Mouse (Mus musculus) ES-E14 (cell line): ENCODE measurements around the gene Ifitm6.

Experiments used
- CHD2 ChIP-seq: IDR thresholded peaks from 2 replicates; pipeline ENCODE4 v1.6.1; 2014; ENCODE audit warnings: mild to moderate bottlenecking, low read depth, low read length, inconsistent platforms
- HCFC1 ChIP-seq: IDR thresholded peaks from 2 replicates; pipeline ENCODE4 v1.6.1; 2012; ENCODE audit warnings: low read length, inconsistent platforms, borderline replicate concordance; ENCODE audit not compliant: insufficient read depth
- MAFK ChIP-seq: IDR thresholded peaks from 2 replicates; pipeline ENCODE4 v1.6.1; 2014; ENCODE audit warnings: mild to moderate bottlenecking, low read depth, low read length, inconsistent platforms; ENCODE audit not compliant: insufficient read depth
- ZC3H11A ChIP-seq: IDR thresholded peaks from 2 replicates; pipeline ENCODE4 v1.6.1; 2012; ENCODE audit warnings: low read depth, mild to moderate bottlenecking, inconsistent platforms, low read length, borderline replicate concordance
- ZNF384 ChIP-seq: IDR thresholded peaks from 2 replicates; pipeline ENCODE4 v1.6.1; 2012; ENCODE audit warnings: low read depth, low read length, inconsistent platforms

GRCm38 (mm10) chr7:141059929-141060328 is 42.2 kb upstream of the Ifitm6 start:
- TF ChIP-seq ZNF384 (no peak), CHD2 (no peak), MAFK (0 out of 2 replicates have a peak, but pooled peaks have one; percentile 25), HCFC1 (no peak), ZC3H11A (no peak)
